Mouse (Mus musculus): ENCODE results near the gene Iqcn. TPM values are rescaled to one million over a fixed set of nuclear protein-coding genes. Genes with fewer than 3 reads are reported as not detected.

Iqcn gene
- polyA plus RNA-seq (2014; fragmentation: Nextera tagmentation; extraction: Ambion mirVana): 0.04 TPM in 1 of 2 replicates, not detected in the other

DNA sequence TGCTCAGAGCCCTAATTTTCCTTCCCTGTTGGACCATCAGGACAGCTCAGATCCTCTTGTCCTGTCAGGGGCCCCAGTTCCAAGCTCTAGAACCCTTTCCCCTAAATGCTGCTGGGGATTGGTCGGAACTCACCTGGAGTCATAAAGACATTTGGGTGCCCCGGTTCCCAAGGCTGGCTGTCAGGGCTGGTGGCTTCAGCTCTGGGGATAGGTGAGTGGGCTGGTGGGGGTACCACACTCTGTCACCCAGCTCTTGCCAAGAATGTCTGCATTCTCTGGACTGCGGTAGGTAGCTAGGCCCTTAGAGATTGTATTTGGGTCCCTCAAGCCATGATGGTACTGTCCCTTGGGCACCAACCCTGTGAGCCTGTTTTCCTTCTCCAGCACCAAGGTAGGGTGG lies at the start of gene Iqcn:
Gene Iqcn, plus strand, starts transcription at position 171 of the 400 bp plus-strand sequence.
- no peak within 1 kb of the TSS for H3K9ac ChIP-seq

DNA sequence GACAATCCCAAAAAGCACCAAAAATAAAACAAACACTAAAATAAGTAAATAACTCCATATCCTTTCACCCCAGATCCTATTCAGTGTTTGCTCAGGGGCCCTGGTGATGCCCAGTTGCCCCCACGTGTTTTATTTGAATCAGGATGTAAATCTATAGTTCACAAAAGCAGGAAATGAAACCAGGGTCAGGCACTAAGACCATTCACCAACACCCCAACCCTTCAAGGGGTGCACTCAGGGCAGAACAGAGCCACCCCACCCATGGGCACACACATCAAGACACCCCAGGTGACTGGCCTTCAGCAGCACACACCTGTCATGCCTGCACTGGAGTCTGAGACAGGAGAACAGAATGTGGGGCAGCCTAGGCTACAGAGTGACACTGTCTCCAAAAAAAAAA lies 49.1 kb upstream of the Iqcn start:
- DNase-seq (no peak), ATAC-seq (ENCODE audit: insufficient read depth) (no peak)
- Histone ChIP-seq H3K36me3 (ENCODE audit: insufficient read depth) (peaks cover 56% of the 10 kb centered on the region), H3K4me2 (no peak overlapping the region), H3K27ac (ENCODE audit: low read depth) (no peak overlapping the region), H3K9ac (no peak overlapping the region), H3K9me3 (ENCODE audit: low read depth, low read length) (no peaks in the 10 kb centered on the region), H3K4me1 (ENCODE audit: insufficient read depth) (peaks cover 15% of the 10 kb centered on the region), H3K27me3 (ENCODE audit: insufficient read depth, low read length) (no peaks in the 10 kb centered on the region), H3K4me3 (ENCODE audit: low read depth, low read length) (no peak overlapping the region)
- WGBS: 66% methylated on average over 1 of the region's 1 CpGs
- no peak for TF ChIP-seq CTCF (IDR thresholded peaks at IDR 0.05; ENCODE audit: low read depth)

More for the DNA sequence above, at the start of gene Iqcn:
- Histone ChIP-seq H3K4me3 (ENCODE audit: low read depth, low read length) (no peak within 1 kb of the TSS; the same call in 1 of the 2 replicates), H3K27ac (ENCODE audit: low read depth) (no peak within 1 kb of the TSS), H3K36me3 (ENCODE audit: insufficient read depth) (peaks cover 20% of the 10 kb centered on the region), H3K4me2 (no peak within 1 kb of the TSS), H3K27me3 (ENCODE audit: insufficient read depth, low read length) (no peaks in the 10 kb centered on the region), H3K4me1 (ENCODE audit: insufficient read depth) (no peaks in the 10 kb centered on the region), H3K9me3 (ENCODE audit: low read depth, low read length) (no peaks in the 10 kb centered on the region)
- no peak for TF ChIP-seq CTCF (IDR thresholded peaks at IDR 0.05; ENCODE audit: low read depth)
- WGBS: 92% methylated on average over 3 of the region's 3 CpGs
- ATAC-seq (ENCODE audit: insufficient read depth) (no peak), DNase-seq (no peak)

DNA sequence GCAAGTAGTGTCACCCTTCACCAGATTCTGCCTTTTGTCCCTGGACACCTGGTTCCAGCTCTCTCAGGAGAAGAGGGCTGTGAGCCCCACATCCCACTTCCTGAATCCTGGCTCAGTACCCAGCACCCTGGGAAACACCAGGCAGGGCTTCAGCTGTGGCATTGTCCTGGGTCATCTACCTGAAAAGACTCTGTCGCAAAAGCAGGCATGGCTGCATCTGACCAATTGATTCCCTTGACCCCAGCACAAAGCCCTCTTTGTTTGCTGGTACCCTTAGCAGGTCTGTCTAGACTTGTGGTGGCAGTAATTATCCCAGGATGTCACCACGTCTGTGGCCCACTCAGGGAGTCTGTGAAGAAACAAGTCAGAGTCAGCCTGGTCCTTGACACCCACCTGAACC lies 47.8 kb upstream of the Iqcn start:
- no peaks in the 10 kb centered on the region for H3K27me3 ChIP-seq (ENCODE audit: insufficient read depth, low read length)
- H3K36me3 ChIP-seq (ENCODE audit: insufficient read depth): peaks cover 50% of the 10 kb centered on the region
- no peak for ATAC-seq (ENCODE audit: insufficient read depth)
- TF ChIP-seq CTCF (IDR thresholded peaks at IDR 0.05; ENCODE audit: low read depth): no peak
- no peak overlapping the region for H3K27ac ChIP-seq (ENCODE audit: low read depth)
- 58% methylated on average over 2 of the region's 2 CpGs for WGBS
- H3K9ac ChIP-seq: no peak overlapping the region
- H3K4me2 ChIP-seq: no peak overlapping the region
- H3K4me3 ChIP-seq (ENCODE audit: low read depth, low read length): no peak overlapping the region
- peaks cover 9% of the 10 kb centered on the region for H3K4me1 ChIP-seq (ENCODE audit: insufficient read depth)
- no peak for DNase-seq
- no peaks in the 10 kb centered on the region for H3K9me3 ChIP-seq (ENCODE audit: low read depth, low read length)

DNA sequence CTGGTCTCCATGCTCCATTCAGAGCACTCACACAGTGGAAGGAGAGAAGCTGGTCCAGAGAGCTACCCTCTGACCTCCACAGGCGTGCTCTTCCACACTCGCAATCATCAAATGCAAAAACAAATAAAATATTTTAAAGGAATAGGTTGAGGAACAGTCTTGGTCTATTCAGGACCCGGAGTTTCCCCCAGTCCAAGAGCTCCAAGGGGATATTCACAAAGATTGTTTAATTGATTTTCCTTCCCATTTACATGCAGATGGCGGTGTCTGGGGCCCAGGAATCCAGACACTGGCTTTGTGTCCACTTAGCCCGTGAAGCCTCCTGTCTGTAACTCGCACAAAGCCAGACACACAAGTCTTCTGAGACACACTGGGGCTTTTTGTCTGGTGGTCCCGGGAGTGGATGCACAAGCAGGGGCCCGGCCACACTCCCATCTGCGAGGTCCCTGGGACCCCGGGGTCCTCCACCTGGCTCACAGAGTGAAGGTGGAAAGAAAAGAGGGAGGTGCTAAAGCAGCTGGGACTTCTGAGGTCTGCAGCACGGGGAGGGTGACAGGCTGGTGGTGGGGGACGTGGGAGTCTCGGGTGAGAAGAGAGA lies 47.0 kb upstream of the Iqcn start:
- no peak for TF ChIP-seq CTCF (IDR thresholded peaks at IDR 0.05; ENCODE audit: low read depth)
- Histone ChIP-seq H3K4me3 (ENCODE audit: low read depth, low read length) (no peak overlapping the region), H3K27me3 (ENCODE audit: insufficient read depth, low read length) (no peaks in the 10 kb centered on the region), H3K9ac (no peak overlapping the region), H3K9me3 (ENCODE audit: low read depth, low read length) (no peaks in the 10 kb centered on the region), H3K27ac (ENCODE audit: low read depth) (no peak overlapping the region), H3K4me2 (no peak overlapping the region), H3K4me1 (ENCODE audit: insufficient read depth) (peaks cover 9% of the 10 kb centered on the region), H3K36me3 (ENCODE audit: insufficient read depth) (peaks cover 42% of the 10 kb centered on the region)
- no peak for DNase-seq
- ATAC-seq (ENCODE audit: insufficient read depth): no peak
- 75% methylated on average over 13 of the region's 13 CpGs for WGBS

DNA sequence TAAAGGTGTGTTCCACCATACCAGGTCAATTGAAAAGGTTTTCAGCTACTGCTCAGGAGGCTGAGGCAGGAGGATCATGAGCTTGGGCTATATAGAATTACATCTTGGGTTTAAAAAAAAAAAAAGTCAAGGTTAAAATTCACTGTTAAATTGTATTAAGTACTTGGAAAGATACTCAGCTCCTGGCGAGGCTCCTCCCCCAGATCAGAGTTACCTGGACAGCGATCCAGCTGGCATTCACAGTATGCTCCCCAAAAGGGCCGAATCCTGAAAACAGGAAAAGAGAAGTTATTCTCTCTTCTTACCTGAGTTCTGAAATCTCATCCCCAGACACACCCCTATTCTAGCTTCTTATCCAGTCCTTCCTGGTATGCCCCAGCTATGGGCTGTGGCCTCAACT lies 46.0 kb upstream of the Iqcn start:
- no peaks in the 10 kb centered on the region for H3K9me3 ChIP-seq (ENCODE audit: low read depth, low read length)
- TF ChIP-seq CTCF (IDR thresholded peaks at IDR 0.05; ENCODE audit: low read depth): no peak
- DNase-seq (no peak), ATAC-seq (ENCODE audit: insufficient read depth) (no peak)
- H3K4me1 ChIP-seq (ENCODE audit: insufficient read depth): peaks cover 9% of the 10 kb centered on the region
- peaks cover 34% of the 10 kb centered on the region for H3K36me3 ChIP-seq (ENCODE audit: insufficient read depth)
- no peak overlapping the region for H3K9ac ChIP-seq
- 94% methylated on average over 3 of the region's 3 CpGs for WGBS
- no peak overlapping the region for H3K27ac ChIP-seq (ENCODE audit: low read depth)
- no peaks in the 10 kb centered on the region for H3K27me3 ChIP-seq (ENCODE audit: insufficient read depth, low read length)
- H3K4me2 ChIP-seq: no peak overlapping the region
- no peak overlapping the region for H3K4me3 ChIP-seq (ENCODE audit: low read depth, low read length)

DNA sequence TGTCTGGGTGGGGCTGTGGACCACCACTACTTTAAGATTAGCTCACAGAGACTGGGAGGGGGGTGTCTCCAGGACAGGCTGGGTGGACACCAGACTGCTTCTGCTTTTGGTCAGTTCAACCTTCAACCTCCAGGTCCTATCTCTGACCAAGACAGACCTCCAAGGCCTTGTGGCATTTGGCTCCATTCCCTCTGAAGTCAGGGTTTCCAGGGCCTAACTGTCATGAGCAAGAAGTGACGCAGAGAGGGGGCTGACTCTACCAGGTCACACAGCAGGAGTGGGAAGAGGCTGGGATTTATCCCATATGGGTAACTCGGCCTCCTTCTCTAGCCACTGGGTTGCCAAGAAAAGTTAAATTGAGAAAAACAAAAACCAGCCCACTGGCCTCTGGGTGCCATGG lies 45.5 kb upstream of the Iqcn start:
- peak overlapping the region; percentile 91; the same call in 1 of the 2 replicates for H3K4me2 ChIP-seq
- peaks cover 29% of the 10 kb centered on the region for H3K36me3 ChIP-seq (ENCODE audit: insufficient read depth)
- DNase-seq: no peak
- no peaks in the 10 kb centered on the region for H3K9me3 ChIP-seq (ENCODE audit: low read depth, low read length)
- no peak overlapping the region for H3K27ac ChIP-seq (ENCODE audit: low read depth)
- no peak overlapping the region for H3K4me3 ChIP-seq (ENCODE audit: low read depth, low read length)
- TF ChIP-seq CTCF (IDR thresholded peaks at IDR 0.05; ENCODE audit: low read depth): no peak
- peaks cover 9% of the 10 kb centered on the region for H3K4me1 ChIP-seq (ENCODE audit: insufficient read depth)
- 74% methylated on average over 2 of the region's 2 CpGs for WGBS
- ATAC-seq (ENCODE audit: insufficient read depth): no peak
- no peaks in the 10 kb centered on the region for H3K27me3 ChIP-seq (ENCODE audit: insufficient read depth, low read length)
- peak overlapping the region; percentile 83; the same call in 1 of the 2 replicates for H3K9ac ChIP-seq

DNA sequence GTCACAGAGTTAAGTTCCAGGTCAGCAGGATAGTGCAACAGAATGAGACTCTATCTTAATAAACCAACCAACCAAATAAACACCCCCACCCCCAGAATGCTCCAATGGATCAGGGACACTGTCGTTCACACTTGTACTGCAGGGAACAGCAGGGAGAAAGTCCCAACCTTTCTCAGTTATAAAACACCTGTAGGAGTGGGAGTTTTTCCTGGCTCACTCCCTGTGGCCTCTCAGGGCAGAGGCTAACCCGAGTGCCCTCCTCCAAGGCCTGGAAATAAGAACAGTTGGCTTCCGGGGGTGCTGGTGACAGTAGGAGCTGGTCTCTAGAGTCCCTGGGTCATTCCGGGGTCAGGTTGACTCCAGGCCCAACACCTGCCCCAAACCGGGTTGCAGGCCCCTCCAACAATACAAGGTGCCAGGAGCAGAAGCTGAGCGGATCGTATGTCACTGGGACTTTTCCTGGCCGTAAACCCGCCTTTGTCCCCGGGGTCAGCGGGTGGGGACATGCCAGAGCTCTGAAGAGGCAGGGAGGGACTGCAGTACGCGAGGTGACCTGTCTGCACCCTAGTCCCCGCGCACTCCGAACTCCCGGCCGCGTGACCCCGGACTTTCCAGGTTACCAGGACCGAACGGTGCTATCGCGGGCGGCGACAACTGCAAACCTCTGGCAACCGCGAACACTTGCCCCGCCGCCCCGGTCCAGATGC lies 44.2 kb upstream of the Iqcn start:
- Histone ChIP-seq H3K4me1 (ENCODE audit: insufficient read depth) (peaks cover 9% of the 10 kb centered on the region), H3K36me3 (ENCODE audit: insufficient read depth) (peaks cover 24% of the 10 kb centered on the region), H3K27ac (ENCODE audit: low read depth) (peak overlapping the region; percentile 73), H3K4me3 (ENCODE audit: low read depth, low read length) (peak overlapping the region; percentile 79), H3K9me3 (ENCODE audit: low read depth, low read length) (no peaks in the 10 kb centered on the region), H3K9ac (peak overlapping the region; percentile 83), H3K4me2 (peak overlapping the region; percentile 91), H3K27me3 (ENCODE audit: insufficient read depth, low read length) (no peaks in the 10 kb centered on the region)
- ATAC-seq (ENCODE audit: insufficient read depth): peak; percentile 59; the same call in 1 of the 2 replicates
- no peak for TF ChIP-seq CTCF (IDR thresholded peaks at IDR 0.05; ENCODE audit: low read depth)
- 2% methylated on average over 31 of the region's 31 CpGs for WGBS
- no peak for DNase-seq
